Mouse (Mus musculus): ENCODE data around the gene Sox15.
A peak's percentile ranks its signal among the peaks of the same experiment; 100 is the strongest.
"Not testable (repeated sequence)": the region's sequence is repeated elsewhere in the genome, so short reads cannot be mapped to it uniquely, and the experiment has no call there.

Sox15 gene

DNA sequence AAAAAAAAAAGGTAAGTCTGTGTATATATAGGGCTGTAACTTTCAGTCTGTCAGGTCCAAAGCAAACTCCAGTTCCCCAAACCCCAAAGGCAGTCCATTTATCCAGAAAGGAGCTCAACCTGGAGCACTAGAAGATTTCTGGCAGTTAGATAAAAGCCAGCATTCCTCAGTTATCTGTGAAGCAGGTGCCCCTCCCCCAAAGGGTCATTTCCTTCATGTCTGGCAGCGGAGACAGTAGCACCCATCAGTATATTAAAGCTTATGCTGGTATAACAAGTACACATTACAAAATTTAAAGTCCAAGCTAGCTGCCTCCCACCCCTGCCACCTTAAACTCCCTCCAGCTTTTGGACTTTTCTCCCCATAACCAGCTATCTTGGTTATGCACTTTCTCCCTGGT lies 44.5 kb downstream of the Sox15 start:
- DNase-seq (ENCODE audit: low read depth, low spot score) = no peak

DNA sequence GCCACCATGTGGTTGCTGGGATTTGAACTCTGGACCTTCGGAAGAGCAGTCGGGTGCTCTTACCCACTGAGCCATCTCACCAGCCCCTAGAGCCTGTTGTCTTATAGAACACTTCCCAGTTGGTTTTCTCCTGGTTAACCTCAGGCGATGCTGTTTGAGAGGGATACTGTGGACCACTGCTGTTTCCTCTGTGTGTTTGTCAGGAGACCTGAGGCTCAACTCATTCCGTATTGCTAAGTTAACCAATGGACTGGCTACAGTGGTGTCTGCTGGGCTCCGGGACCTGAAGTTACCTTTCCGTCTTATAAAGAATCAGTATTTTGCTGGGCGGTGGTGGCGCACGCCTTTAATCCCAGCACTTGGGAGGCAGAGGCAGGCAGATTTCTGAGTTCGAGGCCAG lies 47.8 kb downstream of the Sox15 start:
- DNase-seq (ENCODE audit: low read depth, low spot score) = not testable (repeated sequence)

DNA sequence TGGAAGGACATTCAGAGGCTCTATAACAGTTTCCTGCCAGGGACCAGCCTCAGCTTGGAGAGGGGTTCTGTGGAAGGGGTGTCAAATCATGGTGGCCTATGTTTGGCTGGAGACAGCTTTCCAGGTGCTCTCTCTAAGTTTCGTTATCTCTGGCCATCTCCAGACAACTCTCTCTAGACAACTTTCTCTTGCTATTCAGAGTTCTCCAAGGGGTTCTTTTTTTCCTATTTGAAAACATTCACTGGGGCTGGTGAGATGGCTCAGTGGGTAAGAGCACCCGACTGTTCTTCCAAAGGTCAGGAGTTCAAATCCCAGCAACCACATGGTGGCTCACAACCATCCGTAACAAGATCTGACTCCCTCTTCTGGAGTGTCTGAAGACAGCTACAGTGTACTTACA lies 48.3 kb downstream of the Sox15 start:
- DNase-seq (ENCODE audit: low read depth, low spot score) = peak; percentile 64

DNA sequence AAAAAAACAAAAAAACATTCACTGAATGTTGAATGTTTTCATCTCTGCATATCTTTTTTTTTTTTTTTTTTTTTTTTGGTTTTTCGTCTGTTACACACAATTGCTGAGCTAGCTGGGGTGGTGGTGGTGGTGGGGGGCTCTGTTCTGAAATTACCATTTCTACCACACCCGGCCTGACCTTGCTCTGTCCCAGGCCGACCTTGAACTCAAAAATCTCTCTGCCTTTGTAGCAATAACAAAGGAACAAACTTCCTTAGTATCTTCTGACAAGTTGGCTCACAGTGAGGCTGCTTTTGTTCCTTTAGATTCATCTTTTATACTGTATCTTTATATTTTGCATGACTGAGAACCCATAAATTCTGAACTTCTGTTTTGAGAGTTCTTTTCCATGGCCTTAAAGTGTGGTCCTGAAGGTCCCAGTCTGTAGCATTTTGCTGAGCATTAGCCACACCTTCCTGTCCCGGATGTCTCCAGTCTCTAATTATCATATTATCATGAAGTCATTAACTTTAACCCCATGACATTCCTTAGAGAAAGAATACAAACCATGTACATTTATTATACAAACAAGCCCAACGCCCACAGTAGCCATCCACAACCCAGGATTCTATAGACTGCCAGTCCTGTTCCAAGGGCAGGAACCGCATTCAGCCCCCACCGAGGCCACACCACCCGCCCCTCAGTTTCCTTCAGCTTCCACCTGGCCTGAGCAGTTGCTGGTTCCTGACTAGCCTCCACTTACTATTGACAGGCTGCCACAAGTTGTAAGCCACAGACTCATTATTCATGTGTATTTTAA lies 48.9 kb downstream of the Sox15 start:
- DNase-seq (ENCODE audit: low read depth, low spot score) = peak; percentile 94

DNA sequence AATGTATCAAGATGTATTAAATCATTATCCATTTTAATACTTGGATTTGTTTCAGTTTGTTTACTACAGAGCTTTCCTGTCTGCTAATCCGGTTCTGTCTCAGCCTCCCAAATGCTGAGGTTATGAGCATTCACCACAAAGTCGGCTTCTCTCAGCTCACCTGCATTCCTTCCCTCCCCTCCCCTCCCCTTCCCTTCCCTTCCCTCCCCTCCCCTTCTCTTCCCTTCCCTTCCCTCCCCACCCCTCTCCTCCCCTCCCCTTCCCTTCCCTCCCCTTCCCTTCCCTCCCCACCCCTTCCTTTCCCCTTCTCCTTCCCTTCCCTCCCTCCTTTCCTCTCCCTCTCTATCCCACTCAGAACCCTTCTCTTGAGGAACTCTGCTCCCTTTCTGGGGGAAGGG lies 49.5 kb downstream of the Sox15 start:
- peak; percentile 77 for DNase-seq (ENCODE audit: low read depth, low spot score)
